Mouse (Mus musculus): Measurements from ENCODE around the gene Adat3. TPM values are rescaled to one million over a fixed set of nuclear protein-coding genes. Genes with fewer than 3 reads are reported as not detected.
A peak's percentile ranks its signal among the peaks of the same experiment; 100 is the strongest.

Gene Adat3
- 3.1 and 4.9 TPM in 2 replicates for total RNA-seq (2021)
- long read RNA-seq, experiment 1, partial matches to known transcripts = 0 of 5 reads
- long read RNA-seq, experiment 1, other reads (novel, unspliced or antisense) = 1 of 5 reads
- long read RNA-seq, experiment 2, transcript Adat3-201 (2 exons, 1,411 nt) = major isoform, 9 of 11 reads
- long read RNA-seq, experiment 2, partial matches to known transcripts = 0 of 11 reads
- long read RNA-seq, experiment 2, other reads (novel, unspliced or antisense) = 0 of 11 reads

DNA sequence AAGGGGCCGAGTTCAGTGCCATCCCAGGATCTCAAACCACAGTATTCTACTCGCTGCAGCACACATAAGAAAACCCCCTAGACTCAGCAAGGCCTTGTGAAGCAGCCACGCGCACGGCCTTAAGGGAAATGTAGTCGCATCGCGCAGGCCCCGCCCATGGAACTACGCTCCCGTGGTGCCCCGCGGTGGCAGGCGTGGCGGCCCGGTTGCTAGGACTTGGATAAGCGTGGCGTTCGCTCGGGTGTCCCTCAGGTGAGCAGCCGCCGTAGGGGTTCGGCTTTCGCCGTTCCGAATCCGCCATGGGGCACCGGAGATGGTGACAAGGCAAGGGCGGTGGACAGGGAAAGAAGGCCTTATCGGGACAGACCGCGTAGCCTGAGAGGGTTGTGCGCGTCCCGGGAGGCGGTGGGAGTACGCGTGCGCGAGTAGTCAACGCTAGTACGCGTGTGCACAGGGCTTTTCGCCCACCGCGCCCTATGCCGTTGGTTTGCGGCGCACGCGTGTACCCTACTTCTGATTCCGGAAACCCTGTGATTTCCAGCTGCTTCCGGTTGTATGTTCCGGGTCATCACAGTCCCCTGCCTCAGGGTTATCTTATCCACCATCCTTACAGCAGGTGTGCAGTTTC, at the start of gene Adat3, which contains the start of gene Scamp4:
Gene Adat3 (plus strand): TSS at position 183 of the 628 bp plus-strand sequence.
Gene Scamp4 (plus strand): TSS at position 175 of the 628 bp plus-strand sequence.
- DNase-seq = peak; percentile 96

DNA sequence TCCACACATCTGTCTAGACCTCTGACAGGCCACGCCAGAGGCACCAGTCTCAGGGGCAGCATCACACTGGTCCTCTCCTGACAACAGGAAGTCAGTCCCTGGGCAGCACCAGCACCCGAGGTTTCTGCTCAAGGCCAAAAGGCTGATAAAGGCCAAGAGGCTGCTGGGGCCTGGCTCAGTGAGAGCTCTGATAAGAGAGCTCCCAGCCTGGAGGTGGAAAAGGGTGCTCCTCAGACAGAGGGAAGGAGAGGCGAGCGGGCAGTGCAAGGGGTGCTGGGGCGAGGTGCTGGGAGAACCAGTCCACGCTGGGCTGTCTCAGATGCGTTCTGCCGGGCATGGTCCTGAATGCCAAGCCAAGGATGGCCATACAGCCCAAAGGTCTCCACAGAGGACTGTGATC, 49.1 kb upstream of the Adat3 start:
- no peak for DNase-seq

DNA sequence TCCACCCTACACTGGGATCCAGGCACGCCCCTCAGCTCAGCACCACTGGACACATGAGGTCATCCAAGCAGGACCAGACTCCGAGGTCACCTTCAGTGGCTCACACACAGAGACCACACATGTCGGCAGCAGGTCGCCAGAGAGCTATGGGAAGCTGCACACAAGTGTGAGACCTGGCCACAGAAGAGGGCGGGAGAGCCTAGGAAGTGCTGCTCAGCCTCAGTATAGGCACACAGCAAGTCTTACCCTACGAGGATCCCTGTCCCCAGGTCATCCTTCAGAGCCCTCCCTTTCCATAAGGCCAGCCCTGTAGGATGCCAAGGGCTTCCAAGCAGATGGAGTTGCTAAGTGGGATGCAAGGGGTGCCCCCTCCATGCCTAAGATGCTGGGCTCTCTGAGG, 48.7 kb upstream of the Adat3 start:
- DNase-seq = no peak

DNA sequence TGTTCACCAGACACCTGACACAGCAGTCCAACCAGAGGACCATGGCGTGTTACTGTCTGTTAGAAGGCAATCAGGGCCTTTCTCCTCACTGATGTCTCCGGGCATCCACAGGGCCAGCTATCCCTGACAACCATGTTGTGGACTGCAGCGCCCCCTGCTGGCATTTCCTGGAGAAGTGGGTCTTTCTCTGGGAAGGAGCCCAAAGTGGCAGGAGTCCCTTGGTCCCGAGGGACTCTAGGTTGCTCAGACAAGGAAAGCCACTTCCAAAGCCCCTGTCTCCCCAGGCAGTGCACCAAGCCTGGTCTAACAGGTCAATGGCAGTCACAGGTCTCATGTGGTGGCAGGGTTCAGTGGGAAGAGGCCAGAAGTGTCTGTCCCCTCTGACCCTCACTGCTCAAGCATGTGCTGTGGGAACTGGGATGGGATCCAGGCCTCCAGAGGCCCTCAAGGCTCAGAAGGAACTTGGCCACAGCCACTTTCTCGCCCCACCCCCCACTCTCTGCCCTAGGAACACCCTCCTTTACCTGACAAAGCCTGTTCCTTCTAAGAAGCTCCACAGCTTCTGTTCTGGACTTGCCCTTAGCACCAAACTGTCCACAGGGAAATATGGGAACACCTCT, 45.2 kb upstream of the Adat3 start:
- DNase-seq = peak; percentile 94

DNA sequence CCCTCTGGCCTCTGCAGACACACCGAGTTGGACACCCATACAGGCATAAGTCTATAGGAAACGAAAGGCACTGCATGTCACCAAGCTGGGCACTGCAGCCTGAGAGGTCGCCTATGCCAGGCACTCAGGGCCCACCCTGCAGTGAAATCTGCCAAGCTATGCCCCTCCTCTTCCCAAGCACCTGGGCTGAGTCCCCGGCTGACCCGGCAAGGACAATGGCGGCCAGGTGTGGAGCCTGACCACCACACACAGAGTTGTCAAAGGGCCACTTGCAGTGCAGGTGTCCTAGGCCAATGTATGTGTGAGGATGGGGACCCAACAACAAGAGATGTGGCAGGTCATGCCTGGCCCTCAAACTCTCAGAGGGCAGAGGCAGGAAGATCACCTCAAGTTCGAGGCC, 43.2 kb upstream of the Adat3 start:
- no peak for DNase-seq

DNA sequence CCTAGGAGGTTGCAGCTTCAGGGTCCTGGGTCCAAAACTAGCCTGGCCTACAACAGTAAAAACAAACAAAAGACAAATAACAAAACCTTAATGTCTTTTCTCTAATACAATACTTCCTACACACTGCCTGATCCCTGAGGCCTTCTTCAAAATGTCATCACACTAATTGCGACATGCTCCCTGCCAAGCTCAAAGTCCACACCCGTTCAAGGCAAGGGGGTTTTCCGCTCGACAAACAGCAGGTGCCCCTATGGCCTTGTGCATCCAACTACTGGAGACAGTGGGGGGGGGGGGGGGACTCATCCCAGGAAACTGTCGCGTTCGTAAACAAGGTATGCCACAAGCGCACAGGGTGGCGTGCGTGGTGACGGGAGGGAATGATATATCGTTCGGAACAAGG, 42.1 kb upstream of the Adat3 start:
- DNase-seq = no peak

DNA sequence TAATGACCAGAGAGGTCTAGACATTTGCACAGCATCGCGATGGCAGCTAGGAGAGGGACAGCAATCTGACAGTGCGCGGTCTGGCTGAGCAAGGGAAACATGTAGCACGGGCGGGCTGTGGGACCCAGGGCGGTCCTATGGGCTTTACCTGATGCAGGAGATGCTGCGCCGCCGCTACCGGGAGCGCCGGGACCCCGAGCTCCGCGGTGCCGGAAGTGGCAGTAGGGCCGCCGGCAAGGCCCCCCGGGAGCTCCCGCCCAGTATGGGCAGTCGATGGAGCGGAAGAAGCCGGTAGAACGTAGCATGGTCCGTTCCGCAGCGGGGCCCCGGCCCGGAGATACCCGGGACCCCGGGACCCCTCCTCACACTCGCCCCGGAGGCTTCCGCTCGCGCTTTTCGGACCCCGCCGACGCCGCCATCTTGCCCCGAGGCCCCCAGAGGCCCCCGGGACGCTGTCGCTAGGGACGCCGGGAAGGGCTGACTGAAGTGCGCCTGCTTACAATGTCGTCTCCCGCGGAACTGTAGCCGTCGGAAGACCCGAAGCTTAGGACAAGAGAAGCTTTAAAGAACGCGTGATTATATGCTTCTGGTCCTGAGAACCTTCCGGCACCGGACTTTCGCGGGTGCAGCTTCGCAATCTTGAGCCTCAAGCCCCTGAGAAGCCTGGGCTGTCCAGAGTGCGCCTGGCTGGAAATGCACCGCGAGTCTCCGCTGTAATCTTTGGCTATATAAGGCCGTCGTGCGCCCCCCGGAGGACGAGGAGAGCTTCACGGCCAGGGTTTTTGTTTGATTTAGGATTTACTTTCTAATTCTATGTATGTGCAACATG, 41.4 kb upstream of the Adat3 start, which contains the start of gene Rexo1:
Gene Rexo1 (minus strand): TSS at position 445 of the 829 bp plus-strand sequence.
- peak; percentile 96 for DNase-seq

DNA sequence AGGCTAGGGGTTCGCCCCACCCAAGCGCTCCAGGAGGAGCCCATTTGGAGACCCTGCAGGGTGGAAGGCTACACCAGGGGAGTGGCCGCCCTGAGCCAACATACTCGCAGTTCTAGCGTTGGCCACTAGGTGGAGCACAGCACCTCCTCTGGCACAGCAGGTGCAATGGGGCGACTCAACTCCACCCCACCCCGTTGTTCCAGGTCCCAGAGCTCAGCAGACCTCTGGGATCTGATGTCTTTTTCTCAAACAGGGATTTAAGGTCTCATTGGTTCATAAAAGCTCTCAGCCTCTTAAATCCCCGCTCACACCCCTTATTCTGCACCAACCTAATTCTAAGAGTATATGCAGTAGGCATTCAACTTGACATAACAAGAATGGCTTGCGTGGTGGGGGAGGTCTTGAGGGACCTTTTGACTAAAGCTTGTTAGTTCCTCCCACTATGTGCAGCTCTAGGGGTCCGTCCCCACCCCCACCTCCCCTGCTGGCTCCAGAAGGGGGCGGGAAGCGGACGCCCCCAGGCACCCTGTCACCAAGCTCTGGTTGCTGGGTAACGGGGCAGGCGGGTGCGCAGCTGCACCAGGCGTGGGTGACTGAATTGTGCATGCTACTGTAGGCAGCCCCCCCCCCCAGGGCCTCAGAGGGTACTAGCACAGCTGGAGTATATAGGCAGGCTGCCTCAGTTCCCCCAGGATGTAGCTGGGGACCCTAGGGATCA, 36.1 kb upstream of the Adat3 start:
- DNase-seq = peak; percentile 91

DNA sequence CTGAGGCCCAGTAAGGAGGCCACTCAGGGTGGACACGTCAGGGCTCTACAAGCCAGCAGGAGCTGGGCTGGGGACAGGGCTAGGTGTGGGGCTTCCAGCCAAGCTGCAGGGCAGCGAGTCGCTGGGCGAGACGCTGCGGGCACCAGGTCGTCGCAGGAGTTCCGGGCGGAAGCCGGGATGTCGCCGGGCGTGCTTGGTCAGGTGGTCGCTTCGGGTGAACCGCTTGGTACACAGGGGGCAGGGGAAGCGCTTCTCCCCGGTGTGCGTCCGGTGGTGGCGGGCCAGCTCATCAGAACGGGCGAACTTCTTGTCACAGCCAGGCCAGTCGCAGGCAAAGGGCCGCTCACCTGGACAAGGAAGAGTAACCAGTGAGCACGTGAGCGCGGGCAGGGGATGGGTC, 33.8 kb upstream of the Adat3 start:
- DNase-seq = no peak

DNA sequence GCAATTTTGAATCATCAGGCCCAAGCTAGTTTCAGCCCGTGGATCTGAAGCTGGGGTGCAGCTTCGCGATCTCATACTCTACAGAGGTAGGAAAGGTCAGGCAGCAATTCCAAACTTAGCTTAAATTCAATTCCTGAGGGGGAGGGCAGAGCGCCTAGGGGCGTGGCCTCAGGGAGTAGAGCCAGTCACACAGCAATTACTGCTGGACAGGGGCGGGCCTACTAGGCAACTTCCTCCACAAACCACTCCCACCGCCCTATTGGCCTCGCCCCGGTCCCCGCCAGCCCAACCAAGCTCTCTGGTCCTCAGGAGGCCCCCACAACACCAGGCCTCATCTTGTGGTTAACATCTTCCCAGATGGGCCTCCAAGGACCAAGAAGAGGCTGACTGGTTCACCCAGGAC, 33.0 kb upstream of the Adat3 start:
- peak; percentile 89 for DNase-seq

DNA sequence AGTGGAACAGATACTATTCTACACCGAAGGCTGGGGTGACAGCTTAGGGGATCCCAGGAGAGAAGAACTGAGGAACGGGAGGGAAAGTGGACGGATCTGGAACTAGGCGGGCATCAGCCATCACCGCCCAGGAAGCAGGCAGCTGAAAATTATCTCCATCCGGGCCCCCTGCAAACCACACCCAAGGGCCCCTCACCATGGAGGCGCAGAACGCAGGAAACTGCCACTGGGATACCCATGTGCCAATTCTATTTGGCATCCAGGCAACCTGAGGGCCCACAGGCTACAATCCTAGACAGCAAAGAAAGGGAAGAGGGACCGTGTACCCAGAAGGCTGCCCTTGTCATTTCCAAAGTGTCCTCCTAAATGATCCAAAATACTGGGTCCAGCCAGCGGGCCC, 32.3 kb upstream of the Adat3 start:
- DNase-seq = no peak

DNA sequence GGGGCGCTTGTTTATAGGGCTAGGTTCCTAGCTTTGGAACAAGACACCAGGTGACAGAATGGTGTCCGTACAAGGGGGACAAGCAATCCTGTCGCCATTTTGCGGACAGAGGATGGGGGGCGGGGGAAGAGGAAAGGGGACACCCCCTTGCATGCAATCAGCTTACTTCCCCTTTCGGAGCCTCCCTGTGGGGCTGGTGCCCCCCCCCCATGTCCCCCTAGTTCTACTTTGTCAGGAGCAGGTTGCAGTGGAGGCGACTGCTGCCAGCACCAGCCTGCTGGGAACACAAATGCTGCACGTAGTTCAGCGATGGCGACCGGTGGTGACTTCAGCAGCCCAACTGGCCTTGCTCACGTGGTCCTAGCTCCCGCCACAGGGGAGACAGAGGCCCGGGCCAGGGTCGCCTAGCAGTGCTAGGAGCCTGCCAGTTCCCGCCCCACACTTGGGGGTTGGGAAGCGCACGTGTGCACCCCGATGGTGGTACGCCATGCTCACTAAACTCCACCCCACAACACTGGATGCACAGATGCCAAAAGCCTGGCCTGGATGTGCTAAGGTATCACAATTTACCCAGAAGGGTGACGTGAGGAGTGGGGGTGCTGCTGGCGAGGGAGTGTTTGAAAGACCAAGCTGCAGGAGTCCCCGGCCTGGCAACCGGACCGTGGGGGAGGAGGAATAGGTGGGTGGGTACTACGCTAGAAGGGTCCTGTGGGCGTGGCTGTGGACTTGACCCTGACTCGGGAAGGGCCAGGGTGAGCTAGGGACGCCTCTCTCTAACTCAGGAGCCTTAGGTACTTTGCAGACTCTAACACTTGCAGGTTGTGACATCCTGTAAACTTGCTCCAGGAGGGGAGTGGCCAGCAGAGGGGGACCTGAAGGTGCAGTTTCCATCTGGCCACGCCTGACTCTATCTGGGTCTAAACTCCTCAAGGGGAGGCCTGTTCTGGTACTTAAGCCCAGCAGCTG, 31.5 kb upstream of the Adat3 start:
- no peak for DNase-seq

DNA sequence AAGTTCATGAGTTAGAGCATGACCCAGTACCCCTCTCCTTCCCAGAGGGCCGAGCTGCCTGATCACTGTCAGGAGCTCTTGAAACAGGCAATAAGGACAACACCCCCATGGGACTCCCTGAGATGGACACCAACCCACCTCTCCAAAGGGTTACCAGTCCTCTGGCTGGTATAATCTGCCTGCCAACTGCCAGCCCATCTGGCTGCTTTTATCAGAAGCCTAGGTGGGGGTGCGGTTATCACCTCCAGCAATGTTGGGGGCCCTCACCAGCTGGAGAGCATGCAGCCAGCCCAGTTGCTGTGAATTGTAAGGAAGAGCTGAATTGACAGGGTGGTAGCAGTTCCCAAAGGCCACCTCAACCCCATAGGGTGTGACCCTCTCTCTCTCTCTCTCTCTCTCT, 30.2 kb upstream of the Adat3 start:
- no peak for DNase-seq

DNA sequence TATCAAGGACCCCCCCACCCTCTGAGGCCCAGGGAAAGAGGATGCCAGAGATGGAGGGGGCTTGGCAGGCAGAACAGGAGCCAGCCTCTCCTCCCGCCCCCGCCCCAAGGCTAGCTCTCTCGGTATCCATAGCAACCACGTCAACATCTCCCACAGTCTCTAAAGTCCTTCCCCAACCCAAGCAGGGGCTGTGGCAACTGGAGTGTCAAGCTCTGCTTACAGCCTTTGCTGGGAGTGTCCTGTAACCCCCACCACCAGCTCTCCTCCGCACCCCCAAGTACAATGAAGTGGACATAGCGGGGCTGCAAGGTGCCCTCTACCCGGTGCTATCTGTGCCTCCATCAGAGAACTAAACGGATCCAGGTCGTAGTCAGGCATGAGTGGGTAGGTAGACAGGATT, 28.7 kb upstream of the Adat3 start:
- no peak for DNase-seq

DNA sequence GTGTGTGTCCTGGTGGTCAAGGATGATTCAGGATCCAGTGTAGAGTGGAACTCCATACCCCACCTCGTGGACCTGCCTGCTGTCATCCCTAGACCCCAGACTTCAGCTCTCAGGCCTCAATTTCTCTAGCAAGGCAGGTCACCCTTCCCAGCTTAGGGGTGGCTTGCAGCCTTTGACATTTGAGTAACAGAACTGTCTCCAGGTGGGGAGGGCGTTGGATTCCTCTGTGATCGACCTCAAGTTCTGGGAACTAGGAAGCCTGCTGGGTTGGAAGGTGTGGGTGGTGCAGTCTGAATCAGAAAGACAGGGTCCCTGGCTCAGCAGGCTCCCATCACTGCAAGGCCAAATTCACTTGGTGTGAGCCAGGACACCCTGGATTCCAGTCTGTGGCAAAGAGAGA, 27.8 kb upstream of the Adat3 start:
- no peak for DNase-seq

DNA sequence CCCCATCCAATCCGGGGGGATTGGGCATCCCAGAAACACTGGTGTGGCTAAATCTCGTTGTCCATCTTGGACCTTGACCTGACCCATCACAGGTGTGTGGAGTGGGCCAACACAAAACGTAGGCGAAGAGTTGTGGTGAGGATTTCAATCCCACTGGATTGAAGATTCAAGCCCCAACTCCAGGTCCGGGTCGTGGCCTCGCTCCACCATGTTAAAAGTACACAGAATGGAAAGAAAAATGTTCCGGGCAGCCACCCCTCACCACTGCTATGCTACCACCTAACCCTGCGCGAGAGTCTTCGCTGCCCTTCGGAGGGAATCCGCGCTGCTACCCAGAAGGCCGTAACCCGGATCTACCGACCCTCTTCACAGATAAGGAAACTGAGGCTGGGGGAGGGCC, 26.8 kb upstream of the Adat3 start:
- no peak for DNase-seq

DNA sequence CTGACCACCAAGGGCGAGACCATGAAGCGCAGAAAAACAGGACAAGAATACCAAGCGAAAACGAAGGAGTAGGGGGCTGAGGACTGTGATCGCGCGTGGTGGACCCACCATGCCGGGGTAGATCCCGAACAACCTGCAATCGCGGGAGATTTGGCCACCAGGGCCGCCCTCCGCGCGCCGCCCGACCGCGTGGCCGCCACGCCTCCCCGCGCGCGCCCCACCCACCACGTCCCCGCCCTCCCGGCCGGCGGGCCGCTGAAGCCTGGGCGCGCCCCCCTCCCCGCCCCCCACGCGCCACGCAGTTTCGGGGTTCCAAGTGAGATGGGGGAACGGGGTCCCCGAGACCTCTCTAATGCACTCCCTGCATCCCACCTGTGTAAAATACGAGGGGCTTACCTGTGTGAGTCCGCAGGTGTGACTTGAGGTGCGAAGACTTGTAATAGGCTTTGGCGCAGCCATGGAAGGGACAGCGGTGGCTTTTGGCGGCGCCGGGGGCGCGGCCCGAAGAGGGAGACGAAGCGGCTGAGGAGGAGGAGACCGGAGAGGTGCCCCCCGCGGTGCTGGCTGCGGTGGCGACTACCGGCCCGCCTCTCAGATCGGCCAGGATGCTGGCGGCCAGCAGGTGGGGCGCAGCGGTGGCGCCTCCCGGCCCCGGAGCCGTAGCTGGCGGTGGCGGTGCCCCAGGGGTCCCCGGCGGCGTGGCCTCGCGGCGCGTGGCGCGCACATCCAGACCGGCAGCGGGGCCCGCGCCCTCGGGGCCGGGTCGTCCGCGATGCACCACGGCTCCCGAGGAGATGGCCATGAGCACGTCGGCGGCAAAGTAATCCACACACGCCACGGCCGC, 26.1 kb upstream of the Adat3 start:
- DNase-seq = peak; percentile 84

DNA sequence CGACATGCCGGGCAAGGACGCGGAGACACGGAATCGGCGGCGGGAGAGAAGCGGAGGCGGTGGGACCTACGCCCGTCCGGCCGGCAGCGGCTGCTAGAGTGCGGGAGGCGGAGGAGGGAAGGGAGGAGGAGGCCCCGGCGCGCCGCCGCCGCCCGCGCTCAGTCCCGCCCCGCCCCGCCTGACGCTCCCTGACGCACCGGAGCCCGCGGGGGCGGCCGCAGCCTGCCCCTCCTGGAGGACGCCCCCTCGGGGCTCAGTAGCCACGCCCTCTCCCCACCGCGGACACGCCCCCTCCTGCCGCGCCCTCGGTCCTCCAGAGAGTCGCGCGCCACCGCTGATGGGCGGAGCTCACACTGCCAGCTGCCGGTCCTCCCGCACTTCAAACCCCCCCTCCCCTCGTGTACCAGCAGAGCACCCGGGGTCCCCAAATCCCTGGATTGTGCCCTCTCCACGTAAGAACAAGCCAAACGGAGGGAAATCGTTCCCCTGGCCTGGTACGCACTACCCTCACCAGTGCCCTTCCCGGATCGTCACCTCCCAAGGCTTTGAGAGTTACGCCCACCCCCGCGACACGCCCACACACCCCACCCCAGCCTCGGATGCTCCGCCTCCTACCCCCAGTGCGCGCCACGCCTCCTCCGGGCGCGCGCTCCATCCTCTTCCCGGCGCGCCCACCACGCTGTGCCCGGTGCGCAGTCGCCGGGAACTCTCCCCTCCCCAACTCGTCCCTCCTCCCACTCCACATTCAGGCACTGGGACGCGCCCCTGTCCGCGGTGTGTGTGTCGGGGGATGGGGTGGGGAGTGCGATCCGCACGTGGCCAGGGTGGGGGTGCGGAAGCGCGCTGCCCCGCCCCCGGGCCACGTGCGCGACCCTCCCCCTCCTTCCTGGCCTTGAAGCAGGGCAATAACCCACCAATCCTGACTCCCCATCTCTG, 25.2 kb upstream of the Adat3 start, which contains the start of gene Klf16:
Gene Klf16 (minus strand): TSS at position 127 of the 936 bp plus-strand sequence.
- peak; percentile 100 for DNase-seq

Measured in adrenal gland, postnatal 14 days (tissue).